Mouse (Mus musculus): Measurements from ENCODE around the gene Slfn9.
"Not testable (repeated sequence)": the region's sequence is repeated elsewhere in the genome, so short reads cannot be mapped to it uniquely, and the experiment has no call there.

DNA sequence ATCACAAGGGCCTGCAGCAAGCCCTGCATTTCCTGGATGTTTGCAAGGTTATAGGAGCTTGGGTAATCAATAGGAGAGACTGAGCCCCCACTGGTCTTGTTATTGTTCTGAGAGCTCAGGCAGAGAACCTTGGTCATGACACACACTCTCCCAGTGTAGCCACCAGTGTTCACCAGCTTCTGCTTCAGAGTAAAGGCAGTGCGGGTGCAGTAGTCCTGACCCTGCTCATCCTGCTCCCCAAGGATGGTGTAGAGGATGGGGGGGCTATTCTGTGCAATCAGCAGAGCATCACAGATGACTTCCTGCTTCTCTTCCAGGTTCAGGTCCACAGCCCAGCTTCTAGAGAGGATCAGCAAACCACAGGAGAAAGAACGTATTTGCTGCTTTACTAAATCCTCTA lies 9.2 kb downstream of the Slfn9 start:
- TF ChIP-seq E2F4 (IDR thresholded peaks at IDR 0.05; ENCODE audit: insufficient read depth); MYOG (IDR thresholded peaks at IDR 0.05; ENCODE audit: control insufficient read depth in 1 of 3, insufficient read depth in 1 of 3, insufficient read length in 2 of 3, low read depth in 2 of 3); TCF12 (IDR thresholded peaks at IDR 0.05; ENCODE audit: insufficient read depth, poor library complexity, severe bottlenecking): not testable (repeated sequence)
